Mouse (Mus musculus): ENCODE measurements at regions not wholly inside any gene's neighbourhood (a gene's known extent, or its start where the extent isn't known, plus 50 kb on each side); places are given as distances from the start of the nearest gene placed in this dataset.

DNA sequence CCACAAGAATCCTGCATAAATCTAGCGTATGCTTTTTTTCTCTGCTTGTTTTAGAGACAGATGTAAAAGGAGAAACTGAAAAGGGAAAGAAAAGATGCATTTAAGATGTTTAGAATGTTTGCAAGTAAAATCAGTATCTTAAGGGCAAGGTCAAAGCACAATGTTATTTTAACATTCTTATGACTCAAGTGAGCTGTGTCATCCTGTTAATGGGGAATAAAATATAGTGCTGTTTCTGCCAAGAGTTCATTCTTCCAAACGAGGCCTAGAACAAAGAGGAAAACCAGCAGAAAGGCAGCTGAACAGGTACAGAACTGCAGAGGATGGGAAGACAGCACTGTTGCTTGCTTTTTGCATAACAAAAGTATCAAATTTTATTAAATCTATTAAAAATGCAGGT is 156.7 kb upstream of the Tmtc1 start:
- DNase-seq, result no peak

DNA sequence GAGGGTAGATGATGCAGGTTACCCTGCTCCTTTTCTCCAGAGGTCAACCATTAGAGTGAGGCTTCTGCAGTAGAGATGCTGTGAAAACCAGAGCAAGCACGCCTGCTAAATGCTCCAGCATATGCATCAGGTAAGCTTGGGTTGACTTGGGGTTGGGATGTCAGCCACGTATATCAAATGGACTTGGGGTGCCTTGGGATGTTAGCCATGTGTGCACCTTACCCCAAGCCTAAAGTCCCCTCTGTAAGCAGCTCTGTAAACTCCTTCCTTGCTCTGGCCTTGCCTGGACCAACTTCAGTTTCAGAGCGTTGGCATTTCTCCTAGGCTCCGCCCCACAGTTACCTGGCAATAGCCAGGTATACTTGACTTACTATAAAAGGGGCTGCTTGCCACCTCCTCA is 155.3 kb upstream of the Tmtc1 start:
- DNase-seq, result no peak

DNA sequence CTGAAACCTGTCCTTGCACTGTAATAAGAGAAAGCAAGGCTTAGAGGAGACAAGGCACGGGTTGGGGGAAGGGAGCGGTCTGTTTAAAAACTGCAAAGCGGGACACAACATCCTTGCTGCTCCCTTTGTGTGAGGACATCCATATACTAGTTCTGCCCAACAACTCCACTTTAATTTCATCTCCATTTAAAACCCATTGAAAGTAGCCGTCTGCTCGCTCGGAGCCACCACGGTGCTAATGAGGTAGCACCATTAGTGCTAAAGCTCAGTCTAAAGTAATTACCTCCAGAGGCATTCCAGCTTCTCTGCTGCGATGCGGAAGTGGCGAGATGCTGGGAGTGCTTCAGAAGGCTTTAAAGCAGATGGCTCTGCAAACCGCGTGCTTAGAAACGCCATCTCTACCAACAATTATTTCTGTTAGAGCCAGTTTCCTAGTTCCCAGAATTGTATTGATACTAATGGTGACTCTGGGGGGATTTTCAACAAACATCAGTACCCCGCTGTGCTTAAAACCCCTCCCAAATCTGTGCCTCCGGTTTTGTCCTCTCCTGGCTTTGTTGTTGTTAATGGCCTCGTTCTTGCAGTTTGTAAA is 154.7 kb upstream of the Tmtc1 start:
- DNase-seq, result no peak

DNA sequence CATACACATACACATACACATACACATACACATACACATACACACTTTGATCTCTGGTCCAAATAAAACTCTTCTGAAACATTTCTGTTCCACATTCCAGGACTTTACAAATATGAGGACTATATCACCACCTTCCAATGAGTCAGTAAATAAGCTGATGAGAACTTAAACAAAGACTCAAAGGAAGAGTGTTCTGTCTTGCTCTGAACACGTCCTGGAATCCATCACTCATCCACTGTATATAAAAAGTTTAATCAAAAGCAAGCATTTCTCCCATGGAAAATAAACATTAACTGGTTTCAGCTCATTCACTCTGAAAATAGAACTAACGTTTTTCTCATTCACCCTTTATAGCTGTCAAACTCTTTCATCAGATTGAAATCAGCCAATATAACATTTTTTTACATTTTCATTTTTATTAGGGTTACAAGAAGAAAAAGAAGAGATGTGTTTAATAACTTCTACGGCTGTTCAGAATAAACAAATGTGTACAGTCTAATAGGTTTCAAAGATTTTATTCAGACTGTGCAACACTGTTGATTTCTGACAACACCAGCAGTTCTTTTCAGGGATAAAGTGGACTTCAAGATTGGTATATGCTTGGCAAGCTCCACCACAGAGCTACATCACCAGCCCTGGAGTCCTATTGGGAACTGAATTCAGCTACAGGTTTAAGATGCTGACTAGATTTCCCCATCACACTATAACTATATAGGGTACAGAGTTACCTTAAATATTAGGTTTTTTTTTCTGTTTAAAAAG is 151.0 kb upstream of the Tmtc1 start:
- DNase-seq, result no peak

DNA sequence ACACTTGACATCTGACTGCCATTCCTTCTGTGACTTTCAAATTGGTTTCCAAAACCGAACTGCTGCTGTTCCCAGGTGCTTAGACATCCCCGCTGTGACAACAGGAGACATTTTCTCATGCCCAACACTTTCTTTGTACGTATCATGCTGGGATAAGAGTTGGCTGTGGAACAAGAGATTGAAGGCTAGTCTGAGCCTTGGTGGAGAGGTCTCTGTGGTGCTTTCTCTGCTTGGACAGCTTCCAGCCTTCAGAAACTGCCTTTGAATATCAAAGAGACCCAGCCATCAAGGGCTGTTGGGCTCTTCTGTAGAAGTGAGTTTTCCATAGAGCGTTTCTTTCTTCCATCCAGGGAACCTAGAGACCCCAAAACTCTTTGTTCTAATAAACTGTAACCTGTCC is 144.8 kb upstream of the Tmtc1 start:
- no peak for DNase-seq

DNA sequence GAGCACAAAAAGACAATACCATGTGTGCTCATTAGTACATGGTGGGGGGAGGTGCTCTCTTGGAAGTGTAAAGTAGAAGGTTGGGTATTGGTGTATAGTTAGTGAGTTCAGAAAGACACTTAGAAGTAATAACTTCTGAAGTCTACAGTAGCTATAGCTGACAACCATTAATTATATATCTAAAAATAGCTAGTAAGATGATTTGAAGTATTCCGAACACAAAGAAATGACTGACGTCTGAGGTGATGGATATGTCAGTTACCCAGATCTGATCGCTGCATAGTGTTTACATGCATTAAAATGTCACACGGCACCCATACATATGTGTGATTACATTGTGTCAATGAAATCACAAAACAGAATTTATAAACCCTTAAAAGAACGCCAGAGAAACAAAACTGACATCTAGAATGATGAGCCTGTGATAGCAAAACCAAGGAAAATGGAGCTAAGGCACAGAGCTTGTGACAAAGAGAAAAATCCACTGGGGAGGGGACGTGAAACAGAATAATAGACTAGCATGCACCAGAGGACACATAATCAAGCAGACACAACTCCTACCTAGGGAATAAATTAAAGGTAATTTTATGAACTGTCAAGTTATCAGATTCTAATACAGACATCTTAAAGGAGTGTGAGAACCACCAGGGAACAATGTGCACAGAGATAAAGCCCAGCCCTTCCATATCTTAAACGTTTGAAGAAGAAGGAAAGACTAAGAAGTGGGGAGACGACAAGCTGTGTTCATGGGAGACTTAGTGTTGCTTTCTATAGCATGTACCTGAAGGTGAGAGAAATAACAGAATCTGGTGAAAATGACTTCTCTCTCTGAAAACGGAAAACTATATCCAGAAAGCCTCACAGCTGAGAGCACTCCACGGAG is 142.5 kb upstream of the Tmtc1 start:
- DNase-seq, result no peak

DNA sequence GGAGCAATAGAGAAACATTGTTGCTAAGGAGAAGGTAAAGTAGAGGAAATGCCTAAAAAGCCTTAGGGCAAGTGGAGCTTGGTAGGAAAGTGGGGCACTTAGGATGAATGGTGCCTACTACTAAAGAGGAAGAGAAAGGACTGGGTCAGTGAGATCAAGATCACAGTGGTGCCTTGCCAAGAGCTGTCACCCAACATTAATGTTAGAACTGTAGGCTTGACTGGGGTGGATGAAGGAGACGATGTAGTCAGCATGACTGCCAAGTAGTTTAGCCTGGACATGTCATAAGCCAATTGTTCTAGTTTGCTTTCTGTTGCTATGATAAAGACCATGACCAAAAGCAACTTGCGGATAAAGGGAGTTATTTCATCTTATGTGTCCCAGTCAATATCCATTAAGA is 139.9 kb upstream of the Tmtc1 start:
- DNase-seq, result no peak

DNA sequence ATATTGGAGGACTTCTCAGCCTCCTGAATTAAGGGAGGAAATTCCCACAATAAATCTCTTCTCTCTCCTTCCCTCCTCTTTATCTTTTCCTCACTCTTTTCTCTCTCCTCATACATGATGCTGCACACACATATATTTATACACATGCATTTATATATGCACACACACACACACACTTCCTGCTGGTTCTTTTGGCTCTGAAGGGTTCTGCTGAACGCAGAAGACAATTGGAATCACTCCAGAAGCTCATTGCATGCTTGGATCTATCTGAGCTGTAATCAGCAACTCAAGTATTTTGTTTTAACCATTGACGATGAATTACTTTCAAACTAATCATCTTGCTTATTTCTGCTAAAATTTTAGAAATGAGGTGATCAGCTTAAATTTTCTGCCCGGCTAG is 134.1 kb upstream of the Tmtc1 start:
- no peak for DNase-seq

DNA sequence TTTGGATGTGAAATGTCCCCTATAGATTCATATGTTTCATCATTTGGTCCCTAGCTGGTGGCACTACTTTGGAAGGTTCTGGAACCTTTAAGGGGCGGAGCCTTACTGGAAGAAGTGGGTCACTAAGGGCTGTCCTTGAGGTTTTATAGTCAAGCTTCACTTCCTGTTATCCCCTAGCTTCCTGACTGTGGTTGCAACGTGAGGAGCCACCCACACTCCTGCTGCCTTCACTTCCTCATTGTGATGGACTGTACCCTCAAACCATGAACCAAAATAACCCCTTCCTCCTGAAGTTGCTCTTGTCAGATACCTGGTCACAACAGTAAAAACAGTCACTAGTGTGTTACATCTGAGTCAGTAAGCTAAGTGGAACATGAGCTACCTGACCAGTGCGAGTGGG is 133.5 kb upstream of the Tmtc1 start:
- no peak for DNase-seq

DNA sequence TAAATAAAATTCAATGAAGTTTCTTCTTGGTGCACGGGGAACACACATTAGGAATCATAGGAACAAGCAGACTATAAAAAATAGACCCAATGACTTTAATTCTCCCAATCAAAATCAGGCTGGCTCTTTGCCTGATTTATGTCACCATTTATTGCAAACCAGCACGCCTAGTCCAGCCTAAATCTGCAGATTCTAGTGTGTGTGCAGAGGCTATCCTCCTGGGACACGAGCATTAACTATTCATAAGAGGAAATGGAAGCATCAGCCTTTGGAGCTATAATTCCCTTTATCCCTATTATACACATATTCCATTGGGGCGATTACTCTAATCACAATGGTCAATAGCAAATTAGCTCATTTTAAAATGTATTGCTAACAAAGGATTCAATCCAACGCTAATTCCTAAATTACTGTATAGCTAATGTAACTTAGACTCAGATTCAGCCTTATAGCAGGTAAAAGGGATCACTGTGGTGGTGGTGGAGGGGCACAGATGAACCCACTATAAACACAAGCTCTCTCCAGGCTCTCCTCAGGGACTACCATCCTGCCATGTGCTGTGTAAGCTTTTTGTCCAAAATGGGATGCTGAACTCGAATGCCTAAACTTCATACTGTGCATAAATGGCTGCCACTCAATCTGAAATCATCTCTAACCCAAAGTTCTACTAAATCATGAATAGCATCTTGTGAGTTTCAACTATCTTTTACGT is 130.7 kb upstream of the Tmtc1 start:
- no peak for DNase-seq

DNA sequence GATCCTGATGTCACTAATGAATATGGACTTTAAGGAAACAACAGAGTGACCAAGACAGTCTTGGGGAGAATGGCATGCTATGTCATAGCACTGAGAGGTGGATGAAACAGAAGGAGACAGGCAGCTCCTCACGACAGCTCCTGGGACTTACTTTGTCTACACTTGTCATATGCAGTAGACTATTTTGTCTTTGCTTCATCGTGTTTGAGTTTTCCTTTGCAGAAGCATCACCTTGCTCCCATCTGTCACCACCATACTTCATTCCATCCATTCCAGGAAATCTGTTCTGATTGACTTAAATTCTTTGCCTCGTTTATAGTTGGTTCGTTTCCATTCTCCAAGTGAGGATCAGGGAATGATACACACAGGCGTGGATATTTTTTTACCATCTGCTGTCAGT is 128.0 kb upstream of the Tmtc1 start:
- no peak for DNase-seq

DNA sequence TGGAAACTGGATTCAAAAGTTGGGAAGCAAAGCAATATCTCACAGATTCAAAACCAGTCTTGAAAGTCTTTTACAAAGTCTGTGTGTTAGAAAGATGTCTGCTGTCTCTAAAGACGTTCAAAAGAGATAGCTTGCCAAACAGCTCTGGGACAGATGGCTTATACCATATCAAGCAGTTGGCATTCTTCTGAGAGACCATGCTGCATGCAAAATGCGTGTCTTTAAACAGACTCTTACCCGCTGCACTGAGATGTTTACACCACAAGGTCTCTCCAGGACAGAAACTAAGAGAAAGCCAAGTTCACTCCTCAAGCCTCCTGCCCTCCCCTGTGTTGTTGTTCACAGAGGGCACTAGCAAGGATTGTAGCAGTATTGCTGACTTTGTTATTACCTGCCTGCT is 127.5 kb upstream of the Tmtc1 start:
- DNase-seq, result no peak

DNA sequence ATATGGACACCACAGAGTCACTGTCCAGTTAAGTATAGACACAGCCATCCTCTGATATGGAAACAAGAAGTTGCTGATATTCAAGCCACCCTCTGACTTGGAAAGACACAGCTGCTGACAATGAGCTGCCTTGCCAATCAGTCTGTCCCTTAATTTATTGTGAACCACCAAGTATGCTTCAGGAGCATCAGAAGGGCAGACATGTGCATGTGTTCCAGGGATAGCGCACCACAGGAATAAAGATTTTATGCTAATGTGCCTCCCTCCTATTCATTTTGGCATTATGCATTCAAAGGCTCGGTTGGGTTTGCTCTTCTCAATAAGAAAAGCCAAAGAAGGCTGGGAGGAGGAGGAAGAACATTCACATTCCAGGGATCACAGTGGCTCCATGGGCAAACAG is 120.0 kb upstream of the Tmtc1 start:
- no peak for DNase-seq

DNA sequence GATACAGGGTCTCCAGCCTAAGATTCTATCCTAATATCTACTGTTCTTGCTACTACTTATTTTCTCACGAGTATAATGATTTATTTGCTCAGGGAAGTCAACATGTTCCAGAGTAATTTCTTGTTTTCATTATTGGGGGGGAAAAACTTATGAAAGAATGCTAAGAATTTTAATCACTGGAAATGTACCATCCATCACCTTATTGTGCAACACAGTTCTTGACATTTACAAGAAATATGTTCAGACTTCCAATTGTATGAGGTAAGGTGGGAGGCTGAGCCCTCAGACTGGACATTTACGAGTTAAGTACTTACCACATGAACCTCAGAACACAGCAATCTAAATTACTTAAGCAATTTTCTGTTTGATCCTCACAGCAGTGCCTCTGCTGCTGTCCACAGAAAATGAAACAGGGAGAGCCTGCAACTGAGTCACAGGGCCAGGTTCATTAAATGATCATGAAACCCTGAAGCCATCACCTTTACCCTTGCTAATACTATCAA is 118.1 kb upstream of the Tmtc1 start:
- no peak for DNase-seq

DNA sequence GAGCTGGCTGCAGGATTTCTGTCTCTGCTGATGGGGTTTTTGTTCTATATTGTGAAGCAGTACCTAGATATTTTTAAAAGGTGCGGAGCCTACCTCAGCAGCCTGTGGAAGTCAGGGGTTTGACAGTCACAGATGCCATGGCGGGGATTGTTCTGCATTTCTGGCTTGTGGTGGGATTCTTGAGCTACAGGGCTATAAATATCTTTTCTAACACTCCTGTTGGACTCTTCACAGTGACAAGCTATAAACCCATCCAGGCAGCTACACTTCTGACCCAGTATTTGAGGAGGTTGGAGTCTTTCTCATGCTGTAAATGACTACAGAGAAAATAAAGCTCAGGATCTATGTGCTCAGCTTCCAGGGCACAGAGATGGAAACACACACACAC is 112.3 kb upstream of the Tmtc1 start:
- DNase-seq, result peak in 1 of 2 experiments; percentile 13

DNA sequence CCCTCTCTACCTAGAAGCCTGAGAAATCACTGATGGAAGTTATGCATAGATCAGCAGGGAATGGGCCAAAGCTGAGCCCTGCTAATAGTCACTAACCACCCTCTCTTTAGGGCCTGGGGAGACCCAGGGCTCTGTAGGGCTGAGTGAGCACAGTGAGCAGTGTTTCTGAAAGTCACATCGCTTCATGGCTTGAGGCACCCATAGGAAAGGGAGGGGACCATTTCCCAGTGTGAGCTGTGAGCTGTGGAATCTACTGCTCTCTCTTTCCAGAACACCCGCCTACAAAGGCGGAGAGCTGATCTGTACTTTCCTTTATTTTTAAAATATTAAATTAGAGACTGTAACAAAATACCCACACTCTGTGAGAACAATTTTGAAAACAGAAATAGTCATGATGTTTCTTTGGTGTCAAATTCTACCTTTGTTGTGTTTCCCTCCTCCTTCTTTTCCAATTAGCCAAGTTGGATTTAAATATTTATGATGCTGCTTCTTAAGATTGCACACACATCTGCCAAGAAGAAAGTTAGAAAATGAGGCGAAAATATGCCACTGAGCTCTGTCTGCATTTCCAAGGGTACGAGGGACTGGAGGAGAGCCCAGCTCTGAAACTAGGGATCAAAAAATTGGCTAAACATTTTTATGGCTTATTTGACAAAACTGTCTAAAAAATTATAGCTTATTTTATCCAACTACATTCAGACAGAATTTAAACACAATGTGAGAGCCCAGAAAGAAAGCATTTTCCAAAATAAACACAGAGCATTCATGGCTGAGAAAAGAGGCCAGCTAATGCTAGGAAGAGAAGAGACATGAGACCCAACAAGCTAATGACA is 111.7 kb upstream of the Tmtc1 start:
- DNase-seq, result peak in 1 of 2 experiments; percentile 14

DNA sequence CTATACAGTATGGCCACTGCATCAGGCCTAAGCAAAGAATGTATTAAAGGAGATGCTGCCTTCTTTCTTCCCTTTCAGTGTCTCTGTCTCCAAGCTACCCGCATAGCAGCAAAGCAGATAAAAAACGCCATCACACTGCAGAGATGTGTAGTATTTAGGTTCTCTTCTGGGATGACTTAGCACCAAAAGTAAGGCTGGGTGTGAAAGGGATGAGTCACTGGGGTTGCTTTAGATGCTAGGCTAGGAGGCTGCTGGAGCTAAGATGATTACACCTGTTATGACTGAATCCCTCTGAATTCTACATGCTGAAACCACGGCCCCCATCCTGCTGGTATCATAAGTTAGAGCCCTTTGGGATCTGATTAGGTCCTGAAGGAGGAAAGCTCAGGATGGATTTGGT is 110.3 kb upstream of the Tmtc1 start:
- DNase-seq, result no peak

DNA sequence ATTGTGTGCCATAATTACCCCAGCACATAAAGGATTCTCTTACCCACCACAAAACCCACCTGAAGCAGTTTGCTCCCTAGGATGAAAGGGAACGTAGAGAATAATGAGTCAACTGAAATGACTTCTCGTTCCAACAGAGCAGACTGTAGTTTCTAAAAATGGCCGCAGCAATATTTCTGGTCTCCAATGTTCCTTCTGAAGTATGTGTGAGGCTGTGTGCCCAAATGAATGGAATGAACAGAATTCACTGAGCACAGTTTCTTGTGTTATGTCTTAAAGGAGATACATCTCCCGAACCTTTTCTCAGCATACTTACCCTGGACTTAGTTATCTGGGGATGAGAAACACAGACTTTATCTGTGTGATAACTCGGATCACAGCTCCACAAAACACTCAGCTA is 109.4 kb upstream of the Tmtc1 start:
- DNase-seq, result peak in 1 of 2 experiments; percentile 13

DNA sequence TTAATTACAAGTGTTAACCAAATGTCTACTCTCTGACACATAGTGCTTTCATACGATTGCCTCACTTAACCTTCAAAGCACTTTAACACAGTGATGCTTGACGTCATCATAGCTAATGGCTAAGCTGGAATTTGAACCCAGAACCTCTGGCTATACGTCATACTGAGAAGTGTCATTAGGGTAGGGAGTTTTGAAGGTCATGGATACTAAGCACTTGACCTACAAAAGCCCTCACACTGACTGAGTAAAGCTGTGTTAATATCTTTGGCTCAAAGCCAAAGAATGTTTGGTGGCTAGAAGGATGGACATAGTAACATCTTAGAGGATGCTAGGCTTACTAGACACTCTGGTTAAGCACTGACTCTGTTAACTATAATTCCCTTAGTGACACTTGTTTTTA is 106.9 kb upstream of the Tmtc1 start:
- DNase-seq, result no peak

DNA sequence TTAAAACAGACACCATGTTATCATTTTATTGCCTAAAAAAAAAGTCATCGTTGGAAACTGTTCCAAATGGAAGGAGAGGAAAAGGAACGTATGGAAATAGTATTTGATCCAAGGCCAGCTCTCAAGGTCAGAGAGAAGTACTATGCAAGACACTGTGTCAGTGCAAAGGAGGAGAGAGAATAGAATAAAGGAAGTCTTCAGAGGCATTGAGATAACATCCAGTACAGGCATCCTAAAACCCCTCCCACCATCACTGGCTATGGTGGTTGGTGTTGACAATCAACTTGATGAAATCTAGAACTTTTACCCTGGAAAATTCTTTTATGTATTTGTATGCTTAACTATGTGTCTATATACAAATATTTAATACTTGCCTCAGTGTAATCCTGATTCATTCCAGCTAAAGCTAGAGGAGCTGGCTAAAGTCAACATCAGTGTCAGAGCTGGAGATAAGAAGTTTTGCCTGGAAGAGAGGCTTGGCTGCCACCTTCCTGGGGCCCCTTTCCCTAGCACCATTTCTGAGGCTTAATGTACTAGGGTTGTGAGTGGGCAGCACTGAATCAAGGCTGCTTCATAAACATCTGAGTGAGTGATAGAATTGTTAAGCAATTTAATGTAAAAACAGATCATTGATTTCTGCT is 104.1 kb upstream of the Tmtc1 start:
- DNase-seq, result no peak

DNA sequence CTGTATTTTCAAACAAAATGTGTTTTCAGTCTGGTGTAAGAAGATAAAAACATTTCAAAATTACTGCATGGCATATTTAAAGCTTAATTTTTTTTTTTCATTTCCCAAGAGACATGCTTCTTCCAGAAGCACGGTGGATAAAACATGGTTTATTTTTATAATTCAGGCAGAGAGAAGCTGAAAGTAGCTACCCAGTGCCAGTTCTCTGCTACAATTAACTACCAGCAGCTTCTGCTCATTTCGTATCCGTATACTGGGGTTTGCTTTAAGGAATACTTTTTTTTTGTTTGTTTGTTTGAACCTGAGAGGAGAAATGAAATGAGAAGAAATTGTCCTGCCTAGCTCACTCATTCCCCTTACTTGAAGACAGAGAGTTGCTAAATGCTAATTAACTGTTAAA is 98.9 kb upstream of the Tmtc1 start:
- no peak for DNase-seq
